Mouse (Mus musculus) left cerebral cortex, adult 11 months (tissue): ENCODE results near the gene Otud7a.
A peak's percentile ranks its signal among the peaks of the same experiment; 100 is the strongest.

Source experiments
- DNase-seq: peaks from one replicate; pipeline ENCODE4 v3.0.0; 2022; ENCODE audit warnings: low spot score

Otud7a gene

DNA sequence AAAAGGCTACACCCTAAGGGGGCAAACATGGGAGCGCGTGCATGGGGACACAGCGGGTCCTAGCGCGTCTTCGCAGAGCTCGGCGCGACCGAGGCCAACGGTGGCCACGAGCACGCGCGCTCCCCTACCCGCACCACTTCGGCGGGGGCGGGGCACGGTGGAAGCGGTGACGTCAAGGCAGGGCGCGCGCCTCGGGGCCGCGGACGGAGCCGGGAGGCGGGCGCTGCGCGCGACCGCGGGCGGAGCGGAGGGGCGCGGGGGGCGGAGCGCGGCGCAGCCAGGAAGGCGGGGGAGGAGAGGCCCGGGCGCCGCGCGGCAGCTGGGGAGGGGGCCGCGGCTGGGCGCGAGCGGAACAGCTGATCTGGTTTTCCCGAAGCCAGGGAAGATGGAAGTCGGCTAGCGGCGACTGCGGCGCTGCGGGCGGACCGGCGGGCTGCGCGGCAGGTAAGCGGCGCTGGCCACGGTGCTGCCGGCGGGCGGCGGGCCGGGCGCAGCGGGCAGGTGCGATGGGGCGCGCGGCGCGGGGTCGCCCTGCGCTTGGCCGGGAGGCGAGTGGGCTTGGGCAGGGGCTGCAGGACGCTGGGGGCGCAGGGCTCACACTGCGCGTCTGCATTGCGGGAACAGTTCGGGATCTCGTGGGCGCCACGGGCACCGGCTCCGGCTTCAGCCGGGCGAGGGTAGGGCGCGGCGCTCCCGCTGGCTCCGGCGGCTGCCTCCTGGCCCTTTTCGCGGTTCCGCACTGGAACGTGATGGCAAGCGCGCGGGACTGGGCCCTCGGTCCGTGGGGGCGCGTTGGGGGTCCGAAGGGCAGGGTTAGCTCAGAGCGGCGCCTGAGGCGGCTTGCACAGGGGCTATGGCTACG, at the start of gene Otud7a:
Gene Otud7a (plus strand): TSS at position 268 of the 862 bp plus-strand sequence.
- DNase-seq = peak; percentile 82

- no peak for DNase-seq
These were observed 38.6 kb upstream of the Otud7a start for GRCm38 (mm10) chr7:63405988-63406387.

DNA sequence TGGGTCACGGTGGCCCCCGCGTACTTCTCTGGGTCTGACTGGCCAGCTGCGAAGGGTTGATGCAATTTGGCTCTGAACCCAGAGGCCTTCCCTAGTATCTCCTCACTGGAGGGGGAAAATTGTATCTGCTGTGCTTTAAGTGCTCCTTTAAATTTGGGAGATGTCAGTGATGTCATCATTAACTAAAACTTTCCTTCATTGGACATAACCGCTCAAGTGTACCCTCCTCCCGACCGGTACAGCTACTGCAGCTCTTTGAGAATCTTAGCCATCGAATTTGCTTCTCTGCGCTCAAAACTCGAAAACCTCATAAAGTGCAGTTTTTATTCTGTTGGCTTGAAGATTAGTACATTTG, 772 bp downstream of the Otud7a start:
- DNase-seq = no peak

- no peak for DNase-seq
These were observed 2.4 kb downstream of the Otud7a start for GRCm38 (mm10) chr7:63446951-63447350.

GRCm38 (mm10) chr7:63455228-63455627, 10.7 kb downstream of the Otud7a start:
- no peak for DNase-seq

- DNase-seq = no peak
These were observed 17.7 kb downstream of the Otud7a start for GRCm38 (mm10) chr7:63462234-63462633.

- DNase-seq = peak; percentile 31
These were observed 18.1 kb downstream of the Otud7a start for GRCm38 (mm10) chr7:63462684-63463083.

- no peak for DNase-seq
These were observed 22.2 kb downstream of the Otud7a start for GRCm38 (mm10) chr7:63466729-63467128.

DNA sequence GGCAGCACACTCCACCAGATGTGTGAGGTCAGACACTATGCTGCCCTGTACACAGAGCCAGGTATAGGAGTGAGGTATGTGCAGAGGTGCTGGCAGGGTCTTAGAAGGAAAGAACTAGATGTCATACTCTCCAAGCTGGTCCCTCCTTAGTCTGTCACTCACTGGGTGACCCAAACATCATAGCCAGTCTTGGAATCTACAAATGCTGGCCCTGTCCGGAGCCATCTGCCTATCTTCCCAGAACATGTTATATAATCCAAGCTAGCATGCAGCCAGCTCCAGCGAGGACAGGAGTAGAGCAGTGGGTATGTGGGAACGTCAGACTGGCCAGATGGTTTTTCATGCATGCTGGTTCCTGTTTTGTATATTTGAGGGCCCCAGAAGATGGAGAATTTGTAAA, 23.7 kb downstream of the Otud7a start:
- DNase-seq = no peak

- DNase-seq = no peak
These were observed 38.5 kb downstream of the Otud7a start for GRCm38 (mm10) chr7:63483091-63483490.

DNA sequence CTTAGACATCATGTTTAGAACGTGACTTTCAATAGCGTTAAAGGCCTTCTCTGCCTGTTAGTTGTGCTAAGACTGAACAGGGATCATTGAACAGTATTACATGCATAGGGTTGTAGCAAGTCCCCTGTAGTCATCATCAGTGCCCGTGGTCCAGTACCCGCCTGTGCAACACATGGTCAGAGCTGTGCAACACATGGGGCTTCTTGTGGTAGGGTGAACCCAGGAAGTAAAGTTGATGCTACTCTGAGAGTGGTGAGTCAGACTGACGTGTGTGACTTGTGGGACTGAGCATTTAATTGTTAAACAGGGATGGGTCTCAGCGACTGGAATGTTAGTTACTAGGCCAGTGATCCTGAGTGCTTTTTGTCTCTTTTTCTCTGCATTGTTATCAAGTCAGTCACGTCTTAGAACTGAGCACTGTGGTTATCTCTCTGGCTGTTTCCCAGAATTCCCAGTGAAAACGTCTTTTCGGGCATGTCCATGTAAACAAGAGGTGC, 52.5 kb downstream of the Otud7a start:
- no peak for DNase-seq

DNA sequence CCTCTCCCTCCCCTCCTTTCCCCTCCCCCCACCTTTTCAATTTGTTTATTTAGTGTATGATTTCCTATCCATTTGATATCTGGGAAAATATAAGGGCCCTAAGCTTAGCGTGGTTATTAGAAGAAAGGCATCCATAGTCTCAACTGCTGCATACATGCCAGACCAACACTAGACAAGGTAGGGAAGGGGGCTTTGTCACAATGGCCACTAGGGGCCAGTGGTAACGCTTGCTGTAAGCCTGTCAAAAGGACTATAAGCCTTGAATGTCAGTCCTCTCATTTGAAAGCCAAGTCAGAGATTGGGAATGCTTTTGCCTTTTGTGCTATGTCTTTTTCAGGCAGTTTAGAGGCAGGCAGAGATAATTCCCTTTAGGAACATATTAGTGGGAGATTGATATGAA, 59.7 kb downstream of the Otud7a start:
- no peak for DNase-seq

DNA sequence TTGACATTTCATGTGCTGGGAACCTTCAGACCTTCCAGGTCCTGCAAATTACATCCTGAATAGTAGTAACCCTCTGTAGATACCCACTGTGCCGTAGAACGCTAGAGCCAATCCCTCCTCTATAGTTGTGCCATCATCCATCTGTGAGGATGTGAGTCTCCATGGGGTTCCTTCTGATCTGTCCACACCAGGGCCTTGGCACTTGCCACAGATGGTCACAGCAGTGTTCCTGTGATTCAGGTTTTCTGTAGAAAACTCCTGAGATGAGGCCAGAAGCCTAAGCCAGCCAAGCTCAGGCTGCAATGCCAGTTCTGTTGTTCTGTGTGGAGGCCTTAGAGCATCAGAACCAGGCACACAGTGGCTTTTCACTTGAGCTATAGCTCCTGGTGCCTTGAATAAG, 63.5 kb downstream of the Otud7a start:
- DNase-seq = no peak

GRCm38 (mm10) chr7:63509825-63510224, 65.3 kb downstream of the Otud7a start:
- no peak for DNase-seq

GRCm38 (mm10) chr7:63511458-63511857, 66.9 kb downstream of the Otud7a start:
- no peak for DNase-seq

- no peak for DNase-seq
These were observed 68.0 kb downstream of the Otud7a start for GRCm38 (mm10) chr7:63512561-63512960.

DNA sequence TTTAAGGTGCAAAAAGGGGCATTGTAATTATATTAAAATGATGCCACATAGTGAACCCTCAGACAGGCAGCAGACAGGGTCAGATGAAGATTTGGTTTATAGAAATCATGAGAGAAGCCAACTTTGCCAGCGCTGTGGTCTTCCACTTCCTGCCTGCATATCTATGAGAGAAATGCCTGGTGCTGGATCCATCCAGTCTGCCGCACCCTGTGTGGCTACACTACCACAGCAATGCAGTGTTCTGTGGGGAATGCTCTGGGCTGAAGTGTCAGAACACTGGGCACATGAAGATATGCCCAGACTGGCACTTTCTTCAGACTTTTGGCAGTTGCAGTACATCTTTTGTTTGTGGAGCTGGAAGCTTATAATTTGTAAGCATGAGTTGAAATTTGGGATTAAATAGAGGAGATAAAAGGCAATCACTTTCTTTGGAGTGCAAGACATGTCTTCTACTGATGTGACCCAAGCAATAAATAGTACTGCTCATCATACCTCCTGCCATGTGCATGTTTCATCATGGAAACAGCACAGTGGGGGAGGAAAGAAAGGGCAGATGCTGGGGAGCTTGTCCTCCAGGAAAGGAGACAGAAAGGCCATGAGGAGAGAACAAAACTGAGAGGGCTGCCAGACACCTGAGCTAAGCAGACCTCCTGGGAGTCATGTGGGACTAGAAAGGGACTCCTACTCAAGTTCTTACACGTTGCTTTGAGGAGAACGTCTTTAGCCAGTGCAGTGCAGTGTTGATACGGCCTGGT, 71.8 kb downstream of the Otud7a start:
- no peak for DNase-seq

DNA sequence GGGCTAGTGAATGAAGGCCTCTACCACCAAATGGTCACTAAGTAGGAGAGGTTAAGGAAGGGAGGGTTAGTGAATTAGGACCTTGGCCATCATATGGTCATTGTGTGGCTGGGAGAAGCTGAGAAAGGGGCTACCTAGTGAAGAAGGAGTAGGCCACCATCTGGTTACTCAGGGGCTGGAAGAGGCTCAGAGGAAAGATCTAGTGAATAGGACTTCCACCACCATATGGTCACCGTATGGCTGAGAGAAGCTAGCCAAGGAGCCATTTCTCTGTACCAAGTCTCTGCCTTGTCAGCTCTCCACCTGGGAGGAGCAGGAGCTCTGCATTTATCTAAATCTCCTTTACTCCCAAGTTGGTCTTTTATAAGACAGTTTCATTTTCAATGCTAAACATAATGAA, 75.7 kb downstream of the Otud7a start:
- DNase-seq = no peak

- no peak for DNase-seq
These were observed 77.9 kb downstream of the Otud7a start for GRCm38 (mm10) chr7:63522403-63522802.

DNA sequence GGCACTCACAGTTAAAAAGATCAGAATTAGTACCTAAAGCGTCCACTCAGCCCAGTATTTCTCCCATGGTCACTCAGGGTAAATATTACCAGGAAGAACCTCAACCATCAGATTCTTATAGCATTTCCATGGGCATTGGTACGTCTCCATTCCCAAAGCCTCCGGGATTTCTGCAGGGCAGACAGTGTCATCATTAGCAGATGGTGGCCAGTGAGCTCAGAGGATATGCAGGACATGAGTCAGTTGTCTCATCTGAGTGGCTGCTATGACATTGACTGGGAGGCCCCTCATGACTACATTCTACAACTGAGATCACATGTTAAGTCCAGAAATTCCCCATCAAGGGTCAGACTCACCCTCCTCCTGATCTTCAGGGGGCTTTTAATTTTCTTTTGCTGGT, 78.5 kb downstream of the Otud7a start:
- DNase-seq = no peak

- DNase-seq = no peak
These were observed 95.7 kb downstream of the Otud7a start for GRCm38 (mm10) chr7:63540293-63540692.

- no peak for DNase-seq
These were observed 109.9 kb downstream of the Otud7a start for GRCm38 (mm10) chr7:63554457-63554856.

GRCm38 (mm10) chr7:63556324-63556723, 111.8 kb downstream of the Otud7a start:
- DNase-seq = no peak
